Mouse (Mus musculus) adrenal gland, adult 2 months (tissue): ENCODE measurements around the gene Yrdc. TPM values are rescaled to one million over a fixed set of nuclear protein-coding genes. Genes with fewer than 3 reads are reported as not detected.
A peak's percentile ranks its signal among the peaks of the same experiment; 100 is the strongest.

ENCODE experiments used
- DNase-seq: peaks from one replicate; pipeline ENCODE4 v3.0.0; 2021
- long read RNA-seq: library from polyadenylated mRNA; stranded (forward); transcript quantifications from one replicate; pipeline ENCODE4 v2.0.0, GENCODE M21; 2021
- polyA plus RNA-seq: library from polyadenylated mRNA; depleted of rRNA; stranded (reverse); fragments of >200 nt; gene quantifications from 2 replicates; pipeline ENCODE4 v1.2.3, GENCODE M21; 2012; rRNA removed
- total RNA-seq, 2 experiments: library from RNA; stranded (reverse); gene quantifications; 2 replicates each; pipeline ENCODE4 v1.2.3; 2021

The Yrdc gene
- 10 to 100 TPM; 34.9 to 39.5 TPM for total RNA-seq
- 45.0 and 48.5 TPM in 2 replicates for polyA plus RNA-seq
- long read RNA-seq, transcript Yrdc-201 (5 exons, 1,634 nt), result major isoform, 36 of 47 reads
- long read RNA-seq, transcript Yrdc-202 (4 exons, 724 nt), result minor isoform, 6 of 47 reads
- long read RNA-seq, partial matches to known transcripts, result 0 of 47 reads
- long read RNA-seq, other reads (novel, unspliced or antisense), result 4 of 47 reads

GRCm38 (mm10) chr4:124850261-124850913, at the start of gene Yrdc:
Yrdc (plus strand) TSS chr4:124850679.
- peak; percentile 97 for DNase-seq

GRCm38 (mm10) chr4:124801552-124802308, 48.7 kb upstream of the Yrdc start, which contains the start of gene Mtf1:
Mtf1 (plus strand) TSS chr4:124802104.
- peak; percentile 83 for DNase-seq

- peak; percentile 97 for DNase-seq
Observed at GRCm38 (mm10) chr4:124802309-124803260, 47.9 kb upstream of the Yrdc start.

- no peak for DNase-seq
Observed at GRCm38 (mm10) chr4:124803406-124803805, 47.1 kb upstream of the Yrdc start.

- DNase-seq, result no peak
Observed at GRCm38 (mm10) chr4:124808511-124808910, 42.0 kb upstream of the Yrdc start.

- no peak for DNase-seq
Observed at GRCm38 (mm10) chr4:124809136-124809883, 41.2 kb upstream of the Yrdc start.

- no peak for DNase-seq
Observed at GRCm38 (mm10) chr4:124810056-124810455, 40.4 kb upstream of the Yrdc start.

GRCm38 (mm10) chr4:124811347-124811975, 39.0 kb upstream of the Yrdc start:
- no peak for DNase-seq

GRCm38 (mm10) chr4:124815901-124816300, 34.6 kb upstream of the Yrdc start:
- peak; percentile 50 for DNase-seq

- DNase-seq, result peak; percentile 83
Observed at GRCm38 (mm10) chr4:124817803-124818202, 32.7 kb upstream of the Yrdc start.

GRCm38 (mm10) chr4:124818832-124819231, 31.6 kb upstream of the Yrdc start:
- DNase-seq, result no peak

- DNase-seq, result no peak
Observed at GRCm38 (mm10) chr4:124824967-124825366, 25.5 kb upstream of the Yrdc start.

- no peak for DNase-seq
Observed at GRCm38 (mm10) chr4:124825371-124825965, 25.0 kb upstream of the Yrdc start.

- no peak for DNase-seq
Observed at GRCm38 (mm10) chr4:124829671-124830070, 20.8 kb upstream of the Yrdc start.

- no peak for DNase-seq
Observed at GRCm38 (mm10) chr4:124832796-124833195, 17.7 kb upstream of the Yrdc start.

GRCm38 (mm10) chr4:124838035-124838700, 12.3 kb upstream of the Yrdc start:
- DNase-seq, result no peak

GRCm38 (mm10) chr4:124840998-124841397, 9.5 kb upstream of the Yrdc start:
- no peak for DNase-seq

- DNase-seq, result peak; percentile 36
Observed at GRCm38 (mm10) chr4:124843493-124843892, 7.0 kb upstream of the Yrdc start.

- DNase-seq, result peak; percentile 85
Observed at GRCm38 (mm10) chr4:124847573-124847972, 2.9 kb upstream of the Yrdc start.
